Mouse (Mus musculus) forebrain, embryonic 11.5 days (tissue): ENCODE data around the gene Oxtr. TPM values are rescaled to one million over a fixed set of nuclear protein-coding genes. Genes with fewer than 3 reads are reported as not detected.
A peak's percentile ranks its signal among the peaks of the same experiment; 100 is the strongest.

ENCODE experiments used
- ATAC-seq: fragments of 200-750 bp; cut with Nextera tagmentation; replicated peaks from 2 replicates; pipeline ENCODE4 v1.8.0; 2017; ENCODE audit warnings: moderate TSS enrichment; ENCODE audit not compliant: low FRiP score
- DNase-seq: peaks from one replicate; pipeline ENCODE4 v3.0.0-alpha.2; 2017; ENCODE audit warnings: low spot score
- H3K27ac ChIP-seq: fragments of 300-500 bp; sonication (generic); 2 replicates; pipeline ENCODE4 v1.5.1; 2014; ENCODE audit warnings: low read depth, low read length
- H3K27me3 ChIP-seq: fragments of 300-500 bp; sonication (generic); 2 replicates; pipeline ENCODE4 v1.6.1; 2014; ENCODE audit warnings: mild to moderate bottlenecking, low read length, mixed read lengths; ENCODE audit not compliant: control insufficient read depth, insufficient read depth
- H3K36me3 ChIP-seq: fragments of 300-500 bp; sonication (generic); 2 replicates; pipeline ENCODE4 v1.6.1; 2014; ENCODE audit warnings: mild to moderate bottlenecking, low read length, moderate library complexity, mixed read lengths; ENCODE audit not compliant: control insufficient read depth, insufficient read depth
- H3K4me1 ChIP-seq: fragments of 300-500 bp; sonication (generic); replicated peaks from 2 replicates; pipeline ENCODE4 v1.6.1; 2014; ENCODE audit warnings: low read length, mixed read lengths; ENCODE audit not compliant: control insufficient read depth, insufficient read depth
- H3K4me2 ChIP-seq: fragments of 300-500 bp; sonication (generic); 2 replicates; pipeline ENCODE4 v1.6.1; 2014; ENCODE audit warnings: low read depth, mild to moderate bottlenecking, low read length, moderate library complexity, mixed read lengths; ENCODE audit not compliant: severe bottlenecking
- H3K4me3 ChIP-seq: fragments of 300-500 bp; sonication (generic); 2 replicates; pipeline ENCODE4 v1.5.1; 2014; ENCODE audit warnings: low read depth, low read length
- H3K9ac ChIP-seq: fragments of 300-500 bp; sonication (generic); 2 replicates; pipeline ENCODE4 v1.6.1; 2014; ENCODE audit warnings: low read length
- H3K9me3 ChIP-seq: fragments of 300-500 bp; sonication (generic); 2 replicates; pipeline ENCODE4 v1.6.1; 2016; ENCODE audit warnings: low read length, mixed read lengths; ENCODE audit not compliant: control insufficient read depth
- WGBS: fragments of 180-500 bp; shearing (Covaris S2); extraction: QIAGEN DNeasy Blood & Tissue Kit; methylation state at CpG from one replicate; pipeline ENCODE4 v1.1.7; 2014; 5-methylcytosine and 5-hydroxymethylcytosine counted together
- polyA plus RNA-seq: library from polyadenylated mRNA; unstranded; fragments of >200 nt; fragmentation: Nextera tagmentation; extraction: Ambion mirVana; gene quantifications from 2 replicates; pipeline ENCODE4 v1.2.1, GENCODE M21; 2014

Oxtr gene
- polyA plus RNA-seq, 1 experiment from 2014 or later, result 0.12 TPM

GRCm38 (mm10) chr6:112507617-112508016 lies 17.9 kb upstream of the Oxtr start:
- no peaks in the 10 kb centered on the region for H3K9me3 ChIP-seq
- DNase-seq, result no peak
- no peak for ATAC-seq
- WGBS, result 92% methylated on average over 2 of the region's 2 CpGs
- H3K9ac ChIP-seq, result no peak overlapping the region
- no peaks in the 10 kb centered on the region for H3K36me3 ChIP-seq
- H3K27ac ChIP-seq, result no peak overlapping the region
- H3K4me3 ChIP-seq, result no peak overlapping the region
- no peaks in the 10 kb centered on the region for H3K27me3 ChIP-seq
- no peak overlapping the region for H3K4me2 ChIP-seq
- H3K4me1 ChIP-seq, result peaks cover 5% of the 10 kb centered on the region; the same call in 1 of the 2 replicates

- H3K9ac ChIP-seq, result no peak overlapping the region
- H3K4me1 ChIP-seq, result no peaks in the 10 kb centered on the region
- no peak overlapping the region for H3K27ac ChIP-seq
- H3K27me3 ChIP-seq, result no peaks in the 10 kb centered on the region
- no peak overlapping the region for H3K4me3 ChIP-seq
- no peak overlapping the region for H3K4me2 ChIP-seq
- ATAC-seq (no peak), DNase-seq (no peak)
- WGBS, result 81% methylated on average over 2 of the region's 2 CpGs
- no peaks in the 10 kb centered on the region for H3K9me3 ChIP-seq
- no peaks in the 10 kb centered on the region for H3K36me3 ChIP-seq
These were observed 11.4 kb upstream of the Oxtr start for GRCm38 (mm10) chr6:112501156-112501555.

GRCm38 (mm10) chr6:112499456-112499855 lies 9.7 kb upstream of the Oxtr start:
- 89% methylated on average over 2 of the region's 2 CpGs for WGBS
- Histone ChIP-seq H3K4me1 (no peaks in the 10 kb centered on the region), H3K9ac (no peak overlapping the region), H3K4me3 (no peak overlapping the region), H3K27ac (no peak overlapping the region), H3K9me3 (no peaks in the 10 kb centered on the region), H3K27me3 (no peaks in the 10 kb centered on the region), H3K36me3 (no peaks in the 10 kb centered on the region), H3K4me2 (no peak overlapping the region)
- DNase-seq (no peak), ATAC-seq (no peak)

GRCm38 (mm10) chr6:112498716-112499115 lies 9.0 kb upstream of the Oxtr start:
- ATAC-seq, result no peak
- no peaks in the 10 kb centered on the region for H3K4me1 ChIP-seq

GRCm38 (mm10) chr6:112497456-112497855 lies 7.7 kb upstream of the Oxtr start:
- DNase-seq (no peak), ATAC-seq (no peak)
- no peak overlapping the region for H3K4me3 ChIP-seq
- WGBS, result 87% methylated on average over 2 of the region's 2 CpGs
- no peak overlapping the region for H3K9ac ChIP-seq
- no peaks in the 10 kb centered on the region for H3K36me3 ChIP-seq
- no peak overlapping the region for H3K4me2 ChIP-seq
- H3K27ac ChIP-seq, result no peak overlapping the region
- no peaks in the 10 kb centered on the region for H3K4me1 ChIP-seq
- H3K27me3 ChIP-seq, result no peaks in the 10 kb centered on the region
- H3K9me3 ChIP-seq, result no peaks in the 10 kb centered on the region

More at GRCm38 (mm10) chr6:112498716-112499115, 9.0 kb upstream of the Oxtr start:
- no peak overlapping the region for H3K27ac ChIP-seq
- H3K9ac ChIP-seq, result no peak overlapping the region
- H3K4me2 ChIP-seq, result no peak overlapping the region
- no peaks in the 10 kb centered on the region for H3K9me3 ChIP-seq
- H3K4me3 ChIP-seq, result no peak overlapping the region
- 91% methylated on average over 3 of the region's 3 CpGs for WGBS
- no peaks in the 10 kb centered on the region for H3K27me3 ChIP-seq
- no peaks in the 10 kb centered on the region for H3K36me3 ChIP-seq
- no peak for DNase-seq

GRCm38 (mm10) chr6:112496291-112497060 lies 6.7 kb upstream of the Oxtr start:
- H3K27me3 ChIP-seq, result no peaks in the 10 kb centered on the region
- H3K4me1 ChIP-seq, result no peaks in the 10 kb centered on the region
- no peak overlapping the region for H3K9ac ChIP-seq
- no peaks in the 10 kb centered on the region for H3K9me3 ChIP-seq
- no peak overlapping the region for H3K4me3 ChIP-seq
- no peak for DNase-seq
- H3K36me3 ChIP-seq, result no peaks in the 10 kb centered on the region
- 71% methylated on average over 8 of the region's 8 CpGs for WGBS
- H3K4me2 ChIP-seq, result no peak overlapping the region
- H3K27ac ChIP-seq, result no peak overlapping the region
- no peak for ATAC-seq

- 50% methylated on average over 4 of the region's 4 CpGs for WGBS
- H3K4me1 ChIP-seq, result peaks cover 3% of the 10 kb centered on the region
- no peak overlapping the region for H3K9ac ChIP-seq
- no peak overlapping the region for H3K27ac ChIP-seq
- ATAC-seq (no peak), DNase-seq (no peak)
- H3K36me3 ChIP-seq, result no peaks in the 10 kb centered on the region
- no peak overlapping the region for H3K4me3 ChIP-seq
- peaks cover 6% of the 10 kb centered on the region for H3K27me3 ChIP-seq
- no peaks in the 10 kb centered on the region for H3K9me3 ChIP-seq
- no peak overlapping the region for H3K4me2 ChIP-seq
These were observed 5.5 kb upstream of the Oxtr start for GRCm38 (mm10) chr6:112495219-112495618.

- DNase-seq (peak; percentile 60), ATAC-seq (no peak)
- H3K9ac ChIP-seq, result no peak overlapping the region
- no peaks in the 10 kb centered on the region for H3K36me3 ChIP-seq
- no peak overlapping the region for H3K4me2 ChIP-seq
- WGBS, result 59% methylated on average over 10 of the region's 10 CpGs
- no peak overlapping the region for H3K27ac ChIP-seq
- H3K4me1 ChIP-seq, result peaks cover 5% of the 10 kb centered on the region
- H3K4me3 ChIP-seq, result no peak overlapping the region
- H3K9me3 ChIP-seq, result no peaks in the 10 kb centered on the region
- peaks cover 11% of the 10 kb centered on the region for H3K27me3 ChIP-seq
These were observed 4.9 kb upstream of the Oxtr start for GRCm38 (mm10) chr6:112494620-112495081.

GRCm38 (mm10) chr6:112493371-112493770 lies 3.6 kb upstream of the Oxtr start:
- ATAC-seq (no peak), DNase-seq (no peak)
- Histone ChIP-seq H3K4me3 (no peak overlapping the region), H3K4me2 (no peak overlapping the region), H3K4me1 (peaks cover 12% of the 10 kb centered on the region), H3K36me3 (no peaks in the 10 kb centered on the region), H3K27me3 (peaks cover 24% of the 10 kb centered on the region), H3K9me3 (no peaks in the 10 kb centered on the region), H3K27ac (no peak overlapping the region), H3K9ac (no peak overlapping the region)
- 91% methylated on average over 9 of the region's 9 CpGs for WGBS
